Mouse (Mus musculus): ENCODE measurements around the gene Zfp366. TPM values are rescaled to one million over a fixed set of nuclear protein-coding genes. Genes with fewer than 3 reads are reported as not detected.

The Zfp366 gene
- total RNA-seq, 2 experiments from 2014 or later: 5.1 to 7.0 TPM

DNA sequence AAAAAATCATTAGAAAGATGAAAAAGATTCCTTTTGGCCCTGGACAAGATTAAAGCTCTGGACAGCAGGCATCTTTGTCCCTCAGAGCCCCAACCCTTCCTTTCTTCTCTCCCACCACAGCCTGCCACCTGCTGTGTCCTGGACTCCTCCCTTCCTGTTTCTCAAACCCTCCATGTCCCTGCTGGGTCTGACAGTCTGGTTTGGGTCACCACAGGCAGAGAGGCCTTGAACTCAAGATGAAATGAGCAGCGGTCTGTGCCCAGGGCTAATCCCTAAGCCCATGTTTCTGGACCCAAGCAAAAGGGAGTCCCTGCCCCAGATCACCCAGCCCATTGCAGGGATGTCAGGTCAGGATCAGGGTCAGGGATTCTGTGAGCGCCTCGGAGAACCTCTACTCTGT, 60.3 kb downstream of the Zfp366 start:
- no peak for DNase-seq (ENCODE audit: low spot score in 2 of 2)

DNA sequence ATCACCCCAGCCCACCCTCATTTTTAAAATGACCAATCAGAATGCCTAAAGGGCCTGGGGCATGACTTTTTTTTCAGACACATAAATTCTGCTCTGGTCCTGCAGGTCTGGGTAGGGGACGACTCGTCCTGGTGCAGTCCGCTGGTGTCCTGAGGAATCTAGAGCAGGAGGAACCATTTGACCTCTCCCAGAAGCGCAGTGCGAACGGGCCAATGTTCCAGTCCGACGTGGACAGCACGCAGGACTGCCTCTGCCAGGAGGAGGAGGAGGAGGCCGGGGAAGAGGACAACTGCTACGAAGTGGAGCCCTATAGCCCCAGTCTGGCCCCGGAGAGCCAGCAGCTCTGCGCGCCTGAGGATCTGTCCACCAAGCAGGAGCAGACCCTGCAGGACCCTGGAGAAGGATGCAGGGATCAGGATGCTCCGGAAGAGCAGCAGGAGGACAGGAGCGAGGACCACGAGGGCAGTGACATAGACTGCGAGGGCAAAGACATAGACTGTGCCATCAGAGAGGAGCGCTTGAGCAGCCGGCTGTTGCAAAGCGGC, 61.4 kb downstream of the Zfp366 start:
- no peak for DNase-seq (ENCODE audit: low spot score in 2 of 2)

DNA sequence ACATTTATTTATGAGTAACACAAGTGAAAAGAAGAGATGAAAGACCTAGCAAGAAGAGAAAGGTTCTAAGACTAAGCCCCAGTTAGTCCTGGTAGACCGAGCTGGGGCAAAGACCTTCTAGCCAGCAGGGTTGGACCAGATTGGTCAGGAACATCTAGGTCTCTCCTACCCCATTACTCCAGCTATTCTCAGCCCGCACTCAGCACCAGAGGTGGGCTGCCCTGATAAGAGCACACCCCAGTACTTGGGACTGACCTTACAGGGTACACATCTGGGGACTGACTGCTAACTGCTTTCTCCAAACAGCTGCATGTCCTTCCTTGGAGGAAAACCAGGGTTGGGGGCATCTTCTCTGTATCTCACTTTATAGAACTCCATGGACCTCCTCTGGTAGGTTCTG, 66.2 kb downstream of the Zfp366 start:
- DNase-seq (ENCODE audit: low spot score in 2 of 2): no peak

DNA sequence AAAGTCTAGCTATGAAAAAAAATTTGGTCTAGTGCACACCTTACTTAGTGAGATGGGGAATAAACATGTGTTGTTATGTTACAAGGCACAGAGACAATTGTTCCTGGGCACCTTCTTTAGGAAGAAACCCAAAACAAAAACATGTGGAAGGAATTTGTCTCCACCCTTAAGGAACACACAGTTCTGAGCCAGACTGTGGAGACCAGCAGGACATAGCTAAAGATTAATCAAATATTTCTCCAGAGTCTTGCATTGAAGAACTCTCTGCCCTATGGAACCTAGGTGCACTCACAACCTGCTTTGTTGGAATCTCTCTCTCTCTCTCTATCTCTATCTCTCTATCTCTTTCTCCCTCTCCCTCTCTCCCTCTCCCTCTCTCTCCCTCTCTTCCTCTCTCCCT, 69.6 kb downstream of the Zfp366 start:
- no peak for DNase-seq (ENCODE audit: low spot score in 2 of 2)

DNA sequence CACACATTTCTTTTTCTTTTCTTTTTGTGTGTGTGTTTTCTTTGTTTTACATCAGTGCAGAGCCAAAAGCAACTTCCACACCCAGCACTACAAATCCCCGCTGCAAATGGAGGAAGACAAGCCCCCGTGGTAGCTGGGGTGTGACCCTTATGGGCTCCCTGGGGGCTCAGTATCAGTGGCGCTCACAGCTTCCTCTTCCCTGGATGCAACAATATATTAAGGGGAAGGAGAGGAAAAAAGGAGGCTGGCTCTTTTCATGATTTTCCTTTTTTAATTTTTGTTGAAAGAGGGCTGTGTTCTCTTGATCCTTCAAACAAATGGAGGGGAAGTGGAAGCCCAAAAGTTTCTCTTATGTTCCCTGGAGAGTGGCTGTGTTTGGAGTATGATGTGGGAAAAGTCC, 70.2 kb downstream of the Zfp366 start:
- no peak for DNase-seq (ENCODE audit: low spot score in 2 of 2)

DNA sequence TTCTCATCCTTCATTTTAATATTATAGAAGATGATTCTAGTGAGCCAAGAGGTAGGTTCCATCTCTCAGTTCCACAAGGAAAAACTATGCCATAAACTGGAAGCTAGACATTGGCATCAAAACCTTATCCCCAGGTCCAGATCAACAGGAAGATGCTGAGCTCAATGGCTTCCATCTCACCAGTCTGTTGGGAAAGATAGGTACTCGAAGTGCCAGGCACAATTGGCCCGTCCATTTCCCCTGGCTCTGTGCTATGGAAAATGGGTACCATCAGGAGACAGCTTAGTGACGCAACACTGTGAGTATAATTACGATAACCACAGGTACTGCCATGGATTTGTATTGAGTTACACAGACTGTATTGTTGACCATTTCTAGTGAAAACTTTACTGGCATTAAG, 72.3 kb downstream of the Zfp366 start:
- no peak for DNase-seq (ENCODE audit: low spot score in 2 of 2)

DNA sequence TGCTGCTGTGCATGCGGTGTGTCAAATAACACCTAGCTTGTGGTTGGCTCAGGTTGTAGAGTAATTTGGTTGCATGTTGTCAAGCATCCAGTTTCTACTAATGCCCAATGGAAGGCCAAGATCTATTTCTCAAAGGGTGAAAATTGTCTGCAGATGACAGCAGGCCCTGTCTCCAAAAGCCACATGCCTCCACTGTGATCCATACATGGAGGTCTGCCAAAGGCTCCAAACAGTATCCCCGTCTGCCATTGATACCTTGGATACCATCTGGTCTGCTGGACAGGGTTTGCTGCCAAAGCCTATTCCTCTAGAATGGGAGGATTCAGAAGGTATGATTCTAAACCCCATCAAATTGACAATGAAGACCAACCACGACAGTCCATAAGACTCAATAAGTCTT, 74.1 kb downstream of the Zfp366 start:
- no peak for DNase-seq (ENCODE audit: low spot score in 2 of 2)

DNA sequence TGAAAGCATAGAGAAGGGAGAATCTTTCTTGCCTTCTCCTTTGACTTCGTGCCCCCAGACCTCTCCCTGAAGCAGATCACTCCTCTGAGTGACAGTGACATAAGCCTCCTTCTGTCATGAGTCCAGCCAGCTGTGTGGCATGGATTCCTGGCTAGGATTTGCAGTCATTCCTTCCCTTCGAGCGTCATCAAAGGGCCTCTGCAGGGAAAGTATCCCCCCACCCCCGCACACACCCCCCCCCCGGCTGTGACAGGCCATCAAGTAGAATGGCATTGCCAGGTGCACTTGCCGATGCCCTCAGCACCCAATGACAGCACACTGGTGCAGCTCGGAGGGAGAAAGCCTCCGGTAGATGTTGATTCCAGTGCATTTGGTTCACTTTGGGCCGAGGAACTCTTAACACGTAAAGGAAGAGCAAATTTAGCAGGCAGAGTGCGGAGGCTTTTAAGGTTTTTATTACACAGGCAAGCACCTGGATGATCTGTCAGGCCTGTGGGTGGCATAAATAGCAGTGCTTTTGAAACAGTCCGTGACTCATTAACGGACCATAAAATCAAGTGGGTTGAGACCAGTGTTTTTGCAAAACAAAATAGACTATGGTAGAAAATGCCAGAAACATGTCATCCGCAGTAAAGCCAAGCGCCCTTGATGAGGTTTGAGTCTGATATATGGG, 75.0 kb downstream of the Zfp366 start:
- DNase-seq (ENCODE audit: low spot score in 2 of 2): no peak

DNA sequence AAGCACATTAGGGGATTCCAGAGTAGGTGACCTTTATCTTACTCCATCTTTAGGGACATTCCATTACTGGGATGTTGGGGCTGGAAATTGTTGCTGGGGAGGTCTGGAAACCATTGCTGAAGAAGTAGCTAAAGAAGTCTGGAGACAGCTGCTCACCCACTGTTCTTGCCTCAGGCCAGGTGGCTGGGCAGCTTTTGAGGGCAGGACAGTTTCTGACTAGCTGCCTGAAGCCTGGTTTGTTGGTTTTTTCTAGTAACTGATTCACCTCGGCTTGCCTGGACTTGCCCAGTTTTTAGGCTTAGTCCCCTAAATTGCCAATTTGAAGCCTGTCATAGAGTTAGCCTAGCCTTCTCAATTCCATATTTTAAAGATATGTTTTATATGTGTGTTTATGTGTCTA, 77.8 kb downstream of the Zfp366 start:
- DNase-seq (ENCODE audit: low spot score in 2 of 2): no peak

DNA sequence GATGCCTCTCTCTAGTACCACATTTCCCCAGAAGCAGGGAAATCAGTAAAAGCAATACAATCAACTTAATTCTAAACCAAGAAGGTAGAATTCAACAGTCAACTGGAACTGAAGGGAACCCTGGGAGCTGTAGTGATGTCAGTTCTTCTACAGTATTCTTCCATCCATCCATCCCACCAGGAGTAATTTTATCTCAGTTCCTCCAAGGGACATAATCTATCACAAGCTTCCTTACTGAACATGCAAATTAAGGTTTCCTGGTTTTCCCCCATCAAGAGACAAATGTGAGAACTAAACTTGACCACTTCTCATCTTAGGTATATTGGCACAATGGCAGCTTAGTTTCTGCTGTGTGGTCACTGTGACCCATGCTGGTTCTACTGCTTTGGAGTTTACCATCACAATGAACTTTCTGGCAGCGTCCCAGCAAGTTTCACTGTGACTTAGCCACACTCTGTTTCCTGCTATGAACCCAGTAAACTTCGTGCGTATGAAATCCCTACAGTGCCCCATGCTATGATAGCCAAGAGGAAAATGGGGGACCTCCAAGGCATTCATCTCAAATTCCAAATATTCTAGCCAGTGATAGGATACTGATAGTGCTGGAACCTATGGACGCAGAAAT, 78.6 kb downstream of the Zfp366 start:
- DNase-seq (ENCODE audit: low spot score in 2 of 2): no peak

DNA sequence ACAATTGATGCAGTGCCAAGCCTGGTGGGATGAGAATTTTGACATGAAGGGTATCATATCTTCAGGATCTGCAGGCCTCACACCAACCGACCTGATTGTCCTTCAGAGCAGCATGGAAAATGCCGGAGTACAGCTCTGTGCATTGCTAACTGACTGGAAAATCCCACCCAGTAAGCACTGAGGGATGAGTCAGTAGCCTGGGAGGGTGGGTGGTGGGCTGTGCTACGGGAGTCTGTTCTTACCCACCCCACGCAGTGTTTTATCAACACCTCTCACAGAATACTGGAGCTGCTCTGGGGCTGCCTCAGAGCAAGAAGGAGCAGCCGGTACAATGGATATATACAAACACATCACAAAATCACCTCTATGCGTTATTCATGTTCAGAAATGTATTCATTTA, 79.9 kb downstream of the Zfp366 start:
- DNase-seq (ENCODE audit: low spot score in 2 of 2): no peak

DNA sequence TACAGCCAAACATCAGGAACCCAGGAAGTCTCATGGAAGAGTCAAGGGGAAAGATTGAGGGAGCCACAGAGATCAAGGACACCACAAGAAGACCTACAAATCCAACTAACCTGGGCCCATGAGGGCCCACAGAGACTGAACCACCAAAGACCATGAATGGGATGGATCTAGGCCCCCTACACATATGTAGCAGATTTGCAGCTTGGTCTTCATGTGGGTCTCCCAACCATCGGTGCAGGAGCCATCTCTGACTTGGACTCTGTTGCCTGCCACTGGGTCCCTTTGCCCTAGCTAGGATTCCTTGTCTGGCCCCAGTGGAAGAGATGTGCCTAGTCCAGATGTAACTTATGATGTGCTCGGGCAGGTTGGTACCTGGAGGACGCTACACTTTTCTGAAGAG, 87.4 kb downstream of the Zfp366 start:
- no peak for DNase-seq (ENCODE audit: low spot score in 2 of 2)

DNA sequence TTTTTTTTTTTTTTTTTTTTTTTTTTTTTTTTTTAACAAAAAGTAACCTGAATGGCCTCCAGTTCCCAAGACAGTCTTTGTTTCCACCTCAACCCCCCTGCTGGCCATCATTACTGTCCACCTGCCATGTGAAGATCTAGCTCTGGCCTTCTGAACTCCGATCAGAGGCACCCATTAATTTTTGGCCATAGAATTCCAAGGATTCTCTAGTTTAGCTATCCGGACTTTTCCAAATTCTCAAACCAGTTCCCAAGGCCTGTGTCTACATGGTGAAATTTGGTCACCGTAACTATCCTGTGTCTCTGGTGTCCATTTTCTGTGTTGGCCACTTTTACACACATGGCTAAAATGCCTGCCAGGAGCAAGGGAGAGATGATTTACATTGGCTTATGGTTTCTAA, 92.9 kb downstream of the Zfp366 start:
- DNase-seq (ENCODE audit: low spot score in 2 of 2): no peak

DNA sequence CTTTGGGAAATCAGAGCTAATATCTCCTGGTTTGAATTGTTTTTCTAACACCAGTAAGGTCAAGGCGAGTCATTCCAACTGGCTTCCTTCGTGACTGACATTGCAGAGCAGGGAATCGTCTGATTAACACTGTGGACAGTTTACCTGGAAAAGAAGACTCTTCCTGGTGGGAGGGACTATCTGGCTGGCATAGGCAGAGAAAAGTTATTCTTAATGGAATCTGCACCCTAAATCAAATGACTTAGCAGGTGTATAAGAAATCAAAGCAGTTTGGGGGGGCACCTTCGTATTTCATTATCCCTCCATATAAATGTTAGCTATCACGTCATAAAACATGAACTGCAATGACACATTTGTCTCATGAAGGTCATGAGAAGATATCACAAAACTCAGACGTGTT, 93.9 kb downstream of the Zfp366 start:
- no peak for DNase-seq (ENCODE audit: low spot score in 2 of 2)

DNA sequence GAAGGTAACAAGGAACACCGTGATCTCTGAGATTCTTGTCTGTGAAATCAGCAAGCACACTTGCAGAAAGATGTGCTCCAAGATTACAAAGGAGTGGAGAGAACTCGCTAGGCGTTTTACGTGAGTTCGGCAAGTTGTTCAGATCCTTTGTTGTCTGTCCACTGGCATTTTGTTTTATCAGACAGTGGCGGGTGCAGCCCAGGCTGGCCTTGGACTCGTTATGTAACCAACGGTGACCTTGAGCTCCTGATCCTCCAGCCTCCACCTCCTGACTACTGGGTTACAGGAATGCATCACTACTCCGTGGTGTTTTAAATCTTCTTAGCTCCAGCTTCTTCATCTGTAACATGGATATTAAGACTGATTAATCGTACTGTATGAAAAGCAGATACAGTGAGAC, 94.7 kb downstream of the Zfp366 start:
- no peak for DNase-seq (ENCODE audit: low spot score in 2 of 2)

DNA sequence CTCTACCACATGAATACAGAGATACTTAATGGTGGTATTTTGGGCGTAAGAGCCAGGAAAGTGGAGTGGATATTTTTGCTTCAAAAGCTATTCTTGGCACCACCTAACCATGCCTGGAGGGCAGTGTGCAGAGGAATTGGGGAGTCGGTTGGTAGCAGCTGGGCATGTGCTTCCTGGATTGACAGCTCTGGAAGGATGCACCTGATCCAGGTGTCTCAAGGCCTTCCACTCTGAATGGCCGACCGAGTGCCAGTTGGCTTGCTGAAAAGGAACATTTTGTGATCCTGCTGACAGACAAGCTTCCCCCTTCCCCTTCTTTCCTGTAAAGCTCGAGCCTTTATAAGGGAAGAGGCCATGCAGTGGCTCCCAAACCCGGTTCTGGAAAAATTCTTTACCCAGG, 98.3 kb downstream of the Zfp366 start:
- no peak for DNase-seq (ENCODE audit: low spot score in 2 of 2)

DNA sequence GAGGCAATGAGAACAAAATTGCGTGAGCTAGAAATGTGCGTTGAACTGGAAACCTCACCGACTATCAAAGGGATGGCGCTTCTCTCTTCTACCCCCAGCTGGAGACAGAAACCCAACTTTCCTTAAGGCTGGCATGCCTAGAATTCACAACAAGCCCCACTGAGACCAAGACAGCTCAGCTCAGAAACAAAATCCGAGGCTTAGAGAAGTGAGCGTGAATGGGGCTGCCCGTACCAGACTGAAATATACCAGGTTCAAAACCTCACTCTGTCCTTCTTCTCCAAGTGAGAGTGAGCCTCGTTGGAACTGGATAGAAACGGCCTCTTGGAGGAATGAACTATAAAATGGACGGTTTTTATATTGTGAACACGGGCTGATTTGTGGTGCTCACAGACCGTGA, 99.3 kb downstream of the Zfp366 start:
- no peak for DNase-seq (ENCODE audit: low spot score in 2 of 2)

DNA sequence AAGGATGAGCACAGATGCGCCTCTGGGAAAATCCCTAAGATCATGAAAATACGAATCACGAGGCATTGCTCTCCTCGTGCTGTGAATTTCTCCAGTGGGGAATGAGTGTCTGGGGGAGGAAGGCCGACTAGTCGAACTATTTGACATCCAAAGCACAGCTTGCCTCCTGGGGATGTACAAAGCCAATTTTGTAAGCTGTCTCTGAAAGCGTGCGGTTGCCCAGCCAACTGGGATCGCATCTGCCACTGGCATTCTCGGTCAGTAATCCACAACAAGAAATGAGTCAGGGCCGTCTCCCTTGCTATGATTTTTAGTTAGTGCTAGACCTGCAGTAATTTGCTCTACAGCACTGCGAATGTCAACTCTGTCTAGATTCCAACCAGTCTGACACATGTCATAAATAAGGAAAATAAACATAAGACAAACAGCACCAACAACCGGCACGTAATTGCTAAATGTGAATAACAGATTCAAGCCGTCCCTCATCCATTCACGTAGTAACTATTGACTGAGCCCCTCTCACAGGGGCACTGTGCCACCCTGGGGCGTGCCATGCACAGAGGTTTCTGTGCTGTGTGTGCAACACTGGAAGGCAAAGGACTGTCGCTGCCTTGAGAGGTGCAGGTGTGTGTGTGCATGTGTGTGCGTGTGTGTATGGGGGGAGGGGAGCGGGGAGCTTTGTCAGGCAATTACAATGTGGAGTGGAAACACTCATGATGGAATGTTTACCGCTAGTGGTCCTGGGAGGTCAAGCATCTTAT, 100.0 kb downstream of the Zfp366 start:
- peak; percentile 78 to 93 for DNase-seq (ENCODE audit: low spot score in 2 of 2)

DNA sequence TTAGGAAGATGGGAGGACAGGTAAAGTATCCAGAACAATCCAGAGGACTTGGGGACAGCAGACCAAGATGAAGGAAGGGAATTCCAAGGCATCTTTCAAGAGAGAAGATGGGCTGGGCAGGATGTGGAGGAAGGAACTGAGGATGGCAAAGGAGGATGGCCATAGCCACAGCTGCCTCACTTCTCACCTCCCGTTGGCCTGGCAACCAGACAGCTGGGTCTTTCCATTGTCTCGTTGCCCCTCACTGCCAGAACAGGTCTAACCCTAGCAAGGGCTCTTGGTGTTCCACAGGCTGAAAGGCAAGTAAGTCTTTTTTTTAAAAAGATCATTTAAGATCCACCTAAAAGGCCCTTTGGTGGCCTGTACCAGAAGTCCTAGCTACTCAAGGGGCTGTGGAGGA, 100.6 kb downstream of the Zfp366 start:
- DNase-seq (ENCODE audit: low spot score in 2 of 2): no peak

DNA sequence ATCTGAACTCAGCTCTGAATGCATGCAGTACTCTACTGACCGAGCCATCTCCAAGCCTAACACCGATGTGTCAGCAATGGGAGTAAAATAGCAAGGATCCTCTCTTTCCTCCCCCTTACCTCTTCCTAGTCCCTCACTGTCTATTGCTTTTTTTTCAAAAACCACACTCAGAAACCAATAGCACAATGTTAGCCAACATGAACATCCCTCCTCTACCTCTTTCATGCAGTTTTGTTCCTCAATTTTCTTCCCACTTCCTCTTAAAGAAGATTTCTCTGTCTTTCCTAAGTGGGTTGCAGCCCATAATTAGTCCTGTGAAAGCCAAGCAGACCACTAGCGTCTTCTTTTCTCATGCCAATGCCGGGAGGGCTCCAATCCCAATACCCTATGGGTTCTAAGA, 102.6 kb downstream of the Zfp366 start:
- DNase-seq (ENCODE audit: low spot score in 2 of 2): no peak

DNA sequence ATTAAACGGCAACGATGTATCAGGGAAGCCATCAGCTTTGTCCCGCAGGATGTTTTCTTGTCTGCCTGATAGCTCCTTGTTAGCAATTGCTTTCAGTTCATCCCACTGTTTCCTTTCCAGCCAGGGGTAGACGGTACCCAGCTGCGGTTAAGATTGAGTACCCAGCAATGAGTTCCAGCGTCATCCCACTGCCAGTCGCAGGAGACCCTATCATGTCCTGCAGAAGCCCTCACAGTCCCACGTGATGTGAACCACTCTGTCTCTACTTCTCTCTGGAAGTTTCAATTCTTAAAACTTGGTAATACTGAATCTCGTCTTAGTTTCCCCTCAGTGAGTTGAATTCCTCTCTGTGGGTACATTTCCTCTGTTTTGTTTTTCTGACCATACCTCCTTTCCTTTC, 103.2 kb downstream of the Zfp366 start:
- DNase-seq (ENCODE audit: low spot score in 2 of 2): no peak

DNA sequence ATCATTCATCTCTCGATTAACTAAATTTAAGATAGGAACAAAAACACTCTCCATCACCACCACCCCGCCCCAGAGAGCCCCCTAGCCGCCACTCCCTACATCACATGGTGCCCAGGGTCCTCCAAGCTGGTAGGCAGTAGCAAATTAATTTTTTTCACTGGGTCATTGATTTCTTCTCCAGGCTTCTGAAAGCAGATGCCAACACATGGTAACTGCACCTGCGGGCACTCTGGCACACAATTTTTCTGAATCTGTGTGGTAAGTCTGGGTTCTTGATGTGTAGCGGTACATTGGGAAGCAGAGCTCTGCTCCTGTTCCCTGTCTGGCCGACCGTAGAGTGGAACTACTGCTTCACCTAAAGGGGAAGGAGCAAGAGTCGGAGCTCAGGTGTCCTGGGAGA, 106.1 kb downstream of the Zfp366 start:
- DNase-seq (ENCODE audit: low spot score in 2 of 2): no peak

All from layer of hippocampus, postnatal 14 days (tissue).